Mouse (Mus musculus): ENCODE measurements around the gene Klre1. TPM values are rescaled to one million over a fixed set of nuclear protein-coding genes. Genes with fewer than 3 reads are reported as not detected.

Gene Klre1
- 0.70 and 0.99 TPM in 2 replicates for polyA plus RNA-seq (2015; fragmentation: Nextera tagmentation; extraction: Ambion mirVana)

DNA sequence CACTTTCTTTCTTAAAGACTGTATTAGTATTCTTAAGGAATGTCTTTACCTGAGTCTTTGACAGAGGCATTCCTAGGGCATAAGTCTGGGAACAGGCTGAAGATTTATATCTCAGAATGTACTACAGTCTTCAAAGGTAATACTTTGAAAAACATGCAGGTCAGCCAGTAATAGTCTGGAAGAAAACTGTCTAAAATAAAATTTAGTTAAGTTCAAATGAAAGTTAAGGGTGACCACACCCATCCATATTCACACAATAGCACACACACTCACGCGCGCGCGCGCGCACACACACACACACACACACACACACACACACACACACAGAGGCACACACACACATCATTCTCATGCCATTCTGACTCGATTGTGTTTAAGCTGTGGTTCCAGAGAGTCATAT, at the start of gene Klre1:
Gene Klre1 (plus strand): TSS at position 301 of the 400 bp plus-strand sequence.

DNA sequence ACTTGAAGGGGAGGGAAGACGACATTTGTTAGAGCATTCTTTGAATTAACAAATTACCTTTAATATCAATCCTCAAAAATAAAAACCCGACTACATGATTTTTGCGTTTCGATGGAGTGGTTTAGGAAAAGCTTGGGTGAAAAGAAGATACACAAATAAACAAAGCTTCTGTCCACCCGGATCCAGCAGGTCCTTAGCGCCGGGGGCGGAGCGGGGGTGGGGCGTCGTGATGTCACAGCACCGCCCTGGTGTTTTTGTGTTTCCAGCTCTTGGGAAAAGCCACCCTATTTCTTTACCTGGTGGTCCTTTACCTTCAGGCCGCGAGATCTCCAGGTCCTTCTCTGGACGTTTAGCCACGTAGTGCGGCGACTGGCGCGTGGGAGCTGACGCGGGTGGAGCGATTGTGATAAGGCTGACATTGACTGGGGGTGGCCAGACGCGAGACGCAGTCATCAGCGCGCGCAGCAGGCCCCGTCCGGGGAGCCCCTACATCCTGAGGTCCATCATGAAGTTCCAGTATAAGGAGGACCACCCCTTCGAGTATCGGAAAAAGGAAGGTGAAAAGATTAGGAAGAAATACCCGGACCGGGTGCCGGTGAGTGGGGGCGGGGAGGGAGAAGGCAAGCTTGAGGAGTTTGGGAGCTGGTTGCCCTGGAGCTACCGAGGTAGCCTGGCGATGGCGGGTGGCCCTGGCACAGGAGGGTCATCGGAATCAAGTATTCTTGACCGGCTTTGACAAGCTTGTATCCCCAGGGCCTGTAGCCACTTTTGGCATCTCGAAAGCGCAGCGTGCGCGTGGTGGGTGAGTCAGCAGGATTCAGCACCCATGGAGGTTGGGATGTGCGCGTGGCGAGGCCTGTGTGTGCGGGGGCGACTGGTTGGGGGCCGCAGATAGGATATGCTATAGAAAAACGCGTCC, 44.5 kb upstream of the Klre1 start, which contains the start of gene Gabarapl1:
Gene Gabarapl1 (plus strand): TSS at position 219 of the 919 bp plus-strand sequence.

DNA sequence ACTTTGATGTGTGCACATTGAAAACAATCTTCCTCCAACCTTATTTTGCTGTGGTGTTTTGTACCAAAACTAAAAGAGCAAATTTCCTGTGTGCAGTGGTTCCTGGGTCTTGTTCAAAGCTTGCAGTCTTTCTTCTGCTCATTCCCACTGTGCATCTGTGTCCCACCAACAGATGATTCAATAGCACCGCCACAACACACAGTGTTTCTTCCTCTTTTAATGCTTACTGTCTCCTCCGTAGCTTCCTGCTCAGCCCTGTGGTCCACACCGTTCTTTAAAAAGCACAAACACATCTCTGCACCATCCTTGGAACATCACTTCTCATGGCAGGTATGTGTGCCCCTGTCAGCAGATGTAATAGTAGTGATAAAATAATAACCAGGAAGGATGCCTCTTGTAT, 13.8 kb downstream of the Klre1 start, which contains the start of gene Klrd1:
Gene Klrd1 (plus strand): TSS at position 275 of the 400 bp plus-strand sequence.

DNA sequence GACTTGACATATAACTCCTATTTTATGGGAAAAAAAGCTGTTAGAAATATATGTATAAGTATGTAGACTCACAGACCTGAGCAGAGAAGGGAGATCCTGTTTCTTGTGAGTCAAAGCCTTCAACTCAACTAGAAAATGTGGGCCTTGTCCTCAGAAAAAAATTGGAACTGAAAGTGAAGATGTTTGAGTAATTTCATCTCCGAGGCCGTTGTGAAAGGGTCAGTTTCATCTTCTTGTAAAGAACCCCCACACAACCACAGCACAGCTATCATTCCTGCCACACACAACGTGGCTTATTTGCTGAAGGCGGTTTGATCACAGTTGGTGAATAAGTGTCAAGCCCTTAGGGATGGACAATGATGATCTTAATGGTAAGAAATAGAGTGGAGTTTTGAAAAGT, 46.0 kb downstream of the Klre1 start, which contains the start of gene Klrk1:
Gene Klrk1 (minus strand): TSS at position 130 of the 400 bp plus-strand sequence.

Other genes with a start within 250 kb of the Klre1 start
- gene 4922502D21Rik, start 246.1 kb upstream of the Klre1 start, polyA plus RNA-seq (2015; fragmentation: Nextera tagmentation; extraction: Ambion mirVana): not detected in 2 replicates
- gene Clec12a, start 235.2 kb upstream of the Klre1 start, polyA plus RNA-seq (2015; fragmentation: Nextera tagmentation; extraction: Ambion mirVana): 23.3 and 29.6 TPM in 2 replicates
- 0.79 and 1.3 TPM in 2 replicates for gene Clec12b, start 192.0 kb upstream of the Klre1 start, polyA plus RNA-seq (2015; fragmentation: Nextera tagmentation; extraction: Ambion mirVana)
- 14.0 and 14.6 TPM in 2 replicates for gene Clec1b, start 180.6 kb upstream of the Klre1 start, polyA plus RNA-seq (2015; fragmentation: Nextera tagmentation; extraction: Ambion mirVana)
- gene Clec9a, start 169.0 kb upstream of the Klre1 start, polyA plus RNA-seq (2015; fragmentation: Nextera tagmentation; extraction: Ambion mirVana): 0.44 and 0.63 TPM in 2 replicates
- gene Clec1a, start 125.9 kb upstream of the Klre1 start, polyA plus RNA-seq (2015; fragmentation: Nextera tagmentation; extraction: Ambion mirVana): 2.3 and 3.9 TPM in 2 replicates
- gene Olr1, start 70.7 kb upstream of the Klre1 start, polyA plus RNA-seq (2015; fragmentation: Nextera tagmentation; extraction: Ambion mirVana): 0.94 and 1.8 TPM in 2 replicates
- not detected in 2 replicates for gene Tmem52b, start 65.3 kb upstream of the Klre1 start, polyA plus RNA-seq (2015; fragmentation: Nextera tagmentation; extraction: Ambion mirVana)
- 40.3 and 41.6 TPM in 2 replicates for gene Gabarapl1, start 44.7 kb upstream of the Klre1 start, polyA plus RNA-seq (2015; fragmentation: Nextera tagmentation; extraction: Ambion mirVana)
- 6.3 and 8.0 TPM in 2 replicates for gene Klrd1, start 13.9 kb downstream of the Klre1 start, polyA plus RNA-seq (2015; fragmentation: Nextera tagmentation; extraction: Ambion mirVana)
- 3.0 and 6.1 TPM in 2 replicates for gene Klrk1, start 46.0 kb downstream of the Klre1 start, polyA plus RNA-seq (2015; fragmentation: Nextera tagmentation; extraction: Ambion mirVana)
- not detected in 2 replicates for gene Klrc3, start 65.4 kb downstream of the Klre1 start, polyA plus RNA-seq (2015; fragmentation: Nextera tagmentation; extraction: Ambion mirVana)
- 0.34 and 0.51 TPM in 2 replicates for gene Klrc2, start 82.8 kb downstream of the Klre1 start, polyA plus RNA-seq (2015; fragmentation: Nextera tagmentation; extraction: Ambion mirVana)
- gene Klrc1, start 101.1 kb downstream of the Klre1 start, polyA plus RNA-seq (2015; fragmentation: Nextera tagmentation; extraction: Ambion mirVana): 1.9 and 3.3 TPM in 2 replicates
- not detected in 2 replicates for gene Klri1, start 139.2 kb downstream of the Klre1 start, polyA plus RNA-seq (2015; fragmentation: Nextera tagmentation; extraction: Ambion mirVana)
- gene Klri2, start 162.6 kb downstream of the Klre1 start, polyA plus RNA-seq (2015; fragmentation: Nextera tagmentation; extraction: Ambion mirVana): 0.19 and 0.39 TPM in 2 replicates
- 0.06 TPM in 1 of 2 replicates, not detected in the other for gene Gm156, start 206.4 kb downstream of the Klre1 start, polyA plus RNA-seq (2015; fragmentation: Nextera tagmentation; extraction: Ambion mirVana)